Mouse (Mus musculus) CH12.LX (cell line): Measurements from ENCODE around the gene Ttc7. TPM values are rescaled to one million over a fixed set of nuclear protein-coding genes. Genes with fewer than 3 reads are reported as not detected.
A peak's percentile ranks its signal among the peaks of the same experiment; 100 is the strongest.

ENCODE experiments used
- DNase-seq: peaks from one replicate; pipeline ENCODE4 v3.0.0-alpha.2; 2013; ENCODE audit errors: extremely low read depth
- H3K27ac ChIP-seq: 2 replicates; pipeline ENCODE4 v1.5.1; 2012; ENCODE audit warnings: low read depth, mild to moderate bottlenecking, control low read depth, moderate library complexity; ENCODE audit not compliant: insufficient read depth
- H3K27me3 ChIP-seq: replicated peaks from 2 replicates; pipeline ENCODE3; 2012; ENCODE audit warnings: inconsistent platforms
- H3K36me3 ChIP-seq, 2 experiments: replicated peaks in 1 of 2; 2 replicates each; pipeline versions ENCODE3 to v1.6.1; 2012; ENCODE audit warnings: inconsistent platforms in 1 of 2, low read length in 1 of 2, mild to moderate bottlenecking in 1 of 2, mixed read lengths in 1 of 2, moderate library complexity in 1 of 2; ENCODE audit not compliant: control insufficient read depth in 1 of 2, insufficient read depth in 1 of 2
- H3K4me1 ChIP-seq, 2 experiments: 2 replicates each; pipeline ENCODE4 v1.6.1; 2012; ENCODE audit warnings: inconsistent platforms in 1 of 2, moderate library complexity in 1 of 2; ENCODE audit not compliant: insufficient read depth in 2 of 2, control insufficient read depth in 1 of 2
- H3K4me2 ChIP-seq: 2 replicates; pipeline ENCODE4 v1.6.1; 2012; ENCODE audit warnings: low read depth, mild to moderate bottlenecking, control low read depth; ENCODE audit not compliant: poor library complexity, insufficient read depth, severe bottlenecking
- H3K4me3 ChIP-seq, 3 experiments: fragments of 150-350 bp in 1 of 3; sonication (generic) in 1 of 3; replicated peaks in 1 of 3; 2 replicates each; pipeline versions ENCODE3 to v1.5.1; 2011 to 2012; ENCODE audit warnings: low read depth in 2 of 3, low read length in 2 of 3, mild to moderate bottlenecking in 2 of 3, moderate library complexity in 2 of 3, control low read depth in 1 of 3, improper control_type of control experiment in 1 of 3, inconsistent platforms in 1 of 3, mixed read lengths in 1 of 3; ENCODE audit not compliant: poor library complexity in 1 of 3
- H3K79me2 ChIP-seq: replicated peaks from 2 replicates; pipeline ENCODE4 v1.6.1; 2012; ENCODE audit warnings: mild to moderate bottlenecking, moderate library complexity; ENCODE audit not compliant: control insufficient read depth, poor library complexity, insufficient read depth, severe bottlenecking; ENCODE audit errors: extremely low read depth
- H3K9ac ChIP-seq: 2 replicates; pipeline ENCODE4 v1.6.1; 2012; ENCODE audit warnings: low read depth, mild to moderate bottlenecking, control low read depth, moderate library complexity; ENCODE audit not compliant: insufficient read depth
- H3K9me3 ChIP-seq: replicated peaks from 2 replicates; pipeline ENCODE3; 2012; ENCODE audit warnings: low read length, inconsistent platforms, mixed read lengths
- CHD1 ChIP-seq: IDR thresholded peaks from 2 replicates; pipeline ENCODE4 v1.6.1; 2012; ENCODE audit warnings: low read depth, low read length, improper control_type of control experiment, inconsistent platforms
- CHD2 ChIP-seq: IDR thresholded peaks from 2 replicates; pipeline ENCODE4 v1.6.1; 2011; ENCODE audit warnings: low read length, improper control_type of control experiment
- CTCF ChIP-seq, 2 experiments: IDR thresholded peaks in 1 of 2; conservative IDR thresholded peaks in 1 of 2; 2 replicates each; pipeline ENCODE4 v1.5.1; 2011 to 2012; ENCODE audit warnings: low read depth in 2 of 2, low read length in 2 of 2, improper control_type of control experiment in 1 of 2, inconsistent platforms in 1 of 2, mild to moderate bottlenecking in 1 of 2, moderate library complexity in 1 of 2
- ELF1 ChIP-seq: IDR thresholded peaks from 2 replicates; pipeline ENCODE4 v1.6.1; 2014; ENCODE audit warnings: low read depth, mild to moderate bottlenecking, inconsistent platforms, low read length, improper control_type of control experiment
- EP300 ChIP-seq: IDR thresholded peaks from 2 replicates; pipeline ENCODE4 v1.6.1; 2011; ENCODE audit warnings: low read length, improper control_type of control experiment
- ETS1 ChIP-seq: conservative IDR thresholded peaks from 2 replicates; pipeline ENCODE4 v1.6.1; 2012; ENCODE audit warnings: low read depth, mild to moderate bottlenecking, inconsistent platforms, low read length, improper control_type of control experiment, moderate library complexity
- IRF4 ChIP-seq: IDR thresholded peaks from 2 replicates; pipeline ENCODE4 v1.6.1; 2014; ENCODE audit warnings: low read depth, mild to moderate bottlenecking, inconsistent platforms, low read length, improper control_type of control experiment
- JUND ChIP-seq: conservative IDR thresholded peaks from 2 replicates; pipeline ENCODE4 v1.6.1; 2011; ENCODE audit warnings: low read depth, low read length, improper control_type of control experiment
- KAT2A ChIP-seq: IDR thresholded peaks from 2 replicates; pipeline ENCODE4 v1.6.1; 2012; ENCODE audit warnings: low read length, improper control_type of control experiment, inconsistent platforms; ENCODE audit not compliant: insufficient replicate concordance
- MEF2A ChIP-seq: IDR thresholded peaks from 2 replicates; pipeline ENCODE4 v1.6.1; 2014; ENCODE audit warnings: low read depth, mild to moderate bottlenecking, inconsistent platforms, low read length, improper control_type of control experiment, borderline replicate concordance
- NELFE ChIP-seq: IDR thresholded peaks from 2 replicates; pipeline ENCODE4 v1.6.1; 2011; ENCODE audit warnings: low read depth, low read length, improper control_type of control experiment
- RCOR1 ChIP-seq: conservative IDR thresholded peaks from 2 replicates; pipeline ENCODE4 v1.6.1; 2012; ENCODE audit warnings: low read depth, mild to moderate bottlenecking, inconsistent platforms, low read length, improper control_type of control experiment
- TBP ChIP-seq: conservative IDR thresholded peaks from 2 replicates; pipeline ENCODE4 v1.6.1; 2011; ENCODE audit warnings: low read depth, low read length, improper control_type of control experiment
- TCF12 ChIP-seq: IDR thresholded peaks from 2 replicates; pipeline ENCODE4 v1.6.1; 2014; ENCODE audit warnings: low read depth, mild to moderate bottlenecking, inconsistent platforms, low read length, improper control_type of control experiment
- UBTF ChIP-seq: IDR thresholded peaks from 2 replicates; pipeline ENCODE4 v1.6.1; 2012; ENCODE audit warnings: low read depth, mild to moderate bottlenecking, inconsistent platforms, low read length, improper control_type of control experiment, moderate library complexity
- dilution Hi-C: fragments of 300-500 bp; cut with MboI; formaldehyde crosslinking; loops from 2 replicates; pipeline ENCODE4 v1.14.3; 2020; ENCODE audit warnings: low sequenced_read_pairs; ENCODE audit not compliant: extremely low pct_unique_long_range_greater_than_20kb, extremely low pct_ligation_motif_present
- in situ Hi-C: fragments of 300-500 bp; cut with MboI; formaldehyde crosslinking; loops from 3 replicates; pipeline ENCODE4 v1.14.3; 2019; ENCODE audit warnings: low sequenced_read_pairs, low pct_ligation_motif_present, low pct_unique_long_range_greater_than_20kb, mixed read lengths
- polyA plus RNA-seq: library from polyadenylated mRNA; unstranded; fragments of >175 nt; gene quantifications from 2 replicates; pipeline ENCODE4 v1.2.1, GENCODE M21; 2012; ENCODE audit warnings: low read depth; ENCODE audit not compliant: insufficient read length
- total RNA-seq, 2 experiments: library from RNA; depleted of rRNA; stranded (reverse); fragments of 300-350 nt in 1 of 2; fragments of >200 nt in 1 of 2; gene quantifications; 2 replicates each; pipeline ENCODE4 v1.2.3; 2012 to 2014

The Ttc7 gene
- total and polyA plus RNA-seq, 3 experiments = 6.2 to 16.4 (median 12.8) TPM

DNA sequence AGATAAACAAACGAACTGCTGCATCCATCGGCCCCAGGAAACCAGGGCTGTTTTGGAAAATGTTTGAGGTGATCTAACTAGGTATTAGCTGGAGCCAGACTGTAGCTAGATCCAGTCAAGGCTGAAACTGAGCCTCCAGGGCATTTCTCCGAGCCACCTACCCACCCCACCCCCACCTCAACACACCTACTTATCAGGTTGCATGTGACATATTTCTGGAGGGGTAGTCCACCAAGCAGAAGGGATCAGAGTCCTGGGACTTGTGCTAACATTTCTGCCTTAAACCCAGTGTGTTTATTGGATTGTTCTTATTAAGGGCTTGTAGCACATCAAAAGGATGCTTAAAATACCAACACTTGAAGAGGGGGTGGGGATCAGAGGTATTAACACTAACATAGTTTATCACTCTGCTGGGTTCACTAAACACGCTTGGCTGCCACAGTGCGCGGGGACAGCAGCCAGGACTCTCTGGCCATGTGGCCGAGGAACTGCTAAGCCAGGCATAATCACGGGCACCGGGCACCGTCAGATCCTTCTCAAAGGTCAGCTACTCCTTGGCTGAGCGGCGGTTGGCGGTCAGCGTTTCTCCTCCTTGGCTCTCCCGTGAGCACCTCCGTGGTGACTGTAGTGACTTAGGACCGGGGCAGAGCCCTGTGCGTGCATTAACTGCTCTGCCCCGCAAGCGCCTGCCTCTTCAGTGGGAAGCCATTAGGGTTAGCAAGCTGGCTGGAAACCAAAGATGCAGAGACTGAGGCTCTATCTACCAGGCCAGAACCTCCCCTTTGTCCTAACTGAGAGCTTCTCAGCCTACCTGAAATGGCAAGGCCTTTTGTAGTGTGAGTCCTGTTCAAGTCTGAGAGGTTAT, 68.8 kb downstream of the Ttc7 start:
- Histone ChIP-seq H3K4me2 (no peak overlapping the region), H3K36me3 (peaks cover 0 to 21% of the 10 kb centered on the region in 2 experiments), H3K4me1 (peaks cover 19 to 44% of the 10 kb centered on the region in 2 experiments), H3K9ac (no peak overlapping the region), H3K9me3 (peaks cover 3% of the 10 kb centered on the region), H3K27ac (no peak overlapping the region), H3K27me3 (no peaks in the 10 kb centered on the region), H3K4me3 (no peak overlapping the region), H3K79me2 (no peaks in the 10 kb centered on the region)
- in situ Hi-C loops (no loop called here), dilution Hi-C loops (no loop called here)
- peak; percentile 23 for DNase-seq
- no peak for TF ChIP-seq TBP

DNA sequence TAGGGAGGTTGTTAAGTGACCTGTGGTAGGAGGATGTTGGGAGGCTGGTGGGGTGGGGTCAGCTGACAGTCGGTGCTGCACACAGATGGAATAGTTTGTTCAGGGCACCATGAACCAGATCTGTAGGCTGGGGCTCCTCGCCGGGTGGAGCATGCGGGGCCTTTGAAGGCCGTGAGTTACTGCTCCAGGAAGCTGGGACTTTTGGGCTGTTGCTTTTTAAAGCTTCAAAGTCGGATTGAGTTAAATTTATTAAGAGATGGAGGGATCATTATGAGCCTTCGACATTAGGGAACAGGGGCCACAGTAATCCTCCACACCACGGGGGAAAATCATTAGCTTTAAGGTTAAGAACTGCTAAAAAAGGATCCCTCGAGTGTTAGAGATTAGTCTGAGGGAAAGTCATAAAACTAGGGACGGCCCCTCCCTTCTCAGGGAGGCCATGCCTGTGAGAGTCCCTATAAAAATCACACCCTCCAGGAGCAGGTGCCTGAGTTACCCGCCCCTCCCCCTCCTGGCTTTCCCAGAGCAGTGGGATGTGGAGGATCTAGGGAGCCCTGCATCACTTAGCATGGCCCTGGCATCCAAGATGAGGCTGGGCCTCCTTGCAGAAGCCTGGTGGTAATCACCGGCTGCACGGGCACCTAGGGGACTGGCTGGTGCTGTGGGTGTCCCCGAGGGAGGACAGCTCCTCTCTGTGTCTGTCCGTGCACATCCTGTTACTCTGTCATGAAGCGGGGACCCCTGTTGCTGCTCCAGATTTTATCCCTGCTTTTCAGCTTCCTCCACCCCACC, 69.6 kb downstream of the Ttc7 start:
- no peaks in the 10 kb centered on the region for H3K27me3 ChIP-seq
- DNase-seq = peak; percentile 27
- dilution Hi-C loops (no loop called here), in situ Hi-C loops (no loop called here)
- no peak overlapping the region for H3K4me3 ChIP-seq
- H3K4me2 ChIP-seq = no peak overlapping the region
- H3K27ac ChIP-seq = no peak overlapping the region
- TF ChIP-seq RCOR1 (no peak), ETS1 (peak; percentile 20; the same call in 1 of the 2 replicates), JUND (no peak), TCF12 (peak; percentile 16; the same call in 1 of the 2 replicates), MEF2A (no peak; the same call in 1 of the 2 replicates), CHD1 (no peak), IRF4 (peak; percentile 32; the same call in 1 of the 2 replicates), CHD2 (peak; percentile 24; the same call in 1 of the 2 replicates), UBTF (no peak), CTCF (conservative IDR thresholded peaks at IDR 0.05 in 1 of 2, IDR thresholded peaks at IDR 0.05 in 1 of 2; ENCODE audit: low read depth in 2 of 2, low read length in 2 of 2) (no peak), ELF1 (no peak), EP300 (no peak), KAT2A (no peak), NELFE (no peak)
- peaks cover 19 to 51% of the 10 kb centered on the region in 2 experiments for H3K4me1 ChIP-seq
- H3K9me3 ChIP-seq = peaks cover 3% of the 10 kb centered on the region
- H3K36me3 ChIP-seq = peaks cover 0 to 15% of the 10 kb centered on the region in 2 experiments
- H3K9ac ChIP-seq = no peak overlapping the region
- no peaks in the 10 kb centered on the region for H3K79me2 ChIP-seq
